Mouse (Mus musculus) hematopoietic stem cell, adult 5-6 weeks (primary cell): ENCODE data around the gene Nav2. TPM values are rescaled to one million over a fixed set of nuclear protein-coding genes. Genes with fewer than 3 reads are reported as not detected.

Experiments
- ATAC-seq, 2 experiments: fragments of 125-278 bp in 1 of 2; replicated peaks in 1 of 2; 2 replicates each; pipeline ENCODE4 v1.8.0; 2016 to 2017; ENCODE audit warnings: inconsistent platforms in 2 of 2, mild to moderate bottlenecking in 2 of 2, moderate number of reproducible peaks in 2 of 2, low read depth in 1 of 2, moderate TSS enrichment in 1 of 2; ENCODE audit not compliant: low FRiP score in 2 of 2, poor library complexity in 2 of 2, severe bottlenecking in 2 of 2, insufficient read depth in 1 of 2, low TSS enrichment in 1 of 2
- total RNA-seq: library from RNA; stranded (forward); fragments of 172-1452, 232-1000 nt; gene quantifications from 2 replicates; pipeline ENCODE4 v1.2.3, GENCODE M21; 2017

Nav2 gene
- total RNA-seq, 1 experiment from 2014 or later, result 7.4 TPM

DNA sequence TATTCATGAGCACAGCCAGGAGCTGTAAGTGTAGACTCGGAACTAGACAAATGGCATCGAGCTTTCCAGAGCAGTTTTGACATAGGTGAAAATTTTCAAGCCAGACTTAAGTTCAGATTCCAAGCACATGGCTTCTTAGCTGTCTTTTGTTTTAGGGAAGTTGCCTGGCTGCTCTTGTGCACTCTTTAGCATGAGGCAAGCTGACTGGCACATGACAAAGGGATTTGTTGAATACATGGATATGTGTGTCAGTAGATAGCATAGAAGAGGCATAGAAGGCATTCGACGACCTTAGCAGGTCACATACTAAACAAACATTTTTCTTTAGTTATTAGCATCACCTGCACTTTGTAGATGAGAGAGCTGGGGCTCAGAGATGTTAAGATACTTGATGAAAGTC is 53.4 kb downstream of the Nav2 start:
- ATAC-seq, result no peak

DNA sequence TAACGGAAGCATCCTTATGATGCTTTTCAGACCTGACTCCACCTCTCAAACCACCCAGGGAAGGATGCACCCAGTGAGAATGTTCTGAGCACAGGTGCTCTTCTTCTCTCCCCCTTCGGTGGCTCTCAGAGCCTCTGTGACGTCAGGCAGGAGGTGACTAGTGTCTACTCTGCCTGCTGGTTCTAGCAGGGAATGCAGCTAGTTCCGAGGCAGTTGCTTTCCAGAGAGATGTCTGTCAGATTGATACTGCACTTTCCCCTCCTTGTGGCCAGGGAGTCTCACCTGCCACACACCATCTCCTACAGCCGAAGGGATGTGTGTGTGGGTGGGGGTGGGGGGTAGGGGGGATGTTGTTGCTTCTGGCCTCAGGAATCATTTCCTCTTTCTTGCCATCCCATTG is 54.6 kb downstream of the Nav2 start:
- ATAC-seq, result no peak

DNA sequence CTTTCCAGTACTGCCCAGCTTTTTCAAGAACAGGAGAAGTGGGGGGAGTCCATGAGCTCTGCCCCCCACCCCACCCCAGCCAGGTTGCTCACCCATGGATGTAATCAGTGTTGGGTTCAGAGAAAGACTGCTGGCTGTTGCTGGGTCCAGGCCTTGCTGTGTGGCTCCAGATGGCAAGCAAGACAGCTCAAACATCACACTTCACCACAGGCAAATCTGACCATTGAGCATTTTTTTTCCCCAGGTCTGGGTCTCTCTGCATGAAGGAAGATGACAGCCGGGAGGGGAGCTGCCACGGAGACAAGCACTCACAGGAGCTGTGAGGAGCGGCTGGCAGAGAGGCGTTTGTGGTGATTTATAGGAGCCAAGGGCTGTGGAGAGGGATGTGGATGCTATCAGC is 55.0 kb downstream of the Nav2 start:
- ATAC-seq, result no peak

GRCm38 (mm10) chr7:48965796-48966512 is 57.4 kb downstream of the Nav2 start:
- ATAC-seq, result no peak

DNA sequence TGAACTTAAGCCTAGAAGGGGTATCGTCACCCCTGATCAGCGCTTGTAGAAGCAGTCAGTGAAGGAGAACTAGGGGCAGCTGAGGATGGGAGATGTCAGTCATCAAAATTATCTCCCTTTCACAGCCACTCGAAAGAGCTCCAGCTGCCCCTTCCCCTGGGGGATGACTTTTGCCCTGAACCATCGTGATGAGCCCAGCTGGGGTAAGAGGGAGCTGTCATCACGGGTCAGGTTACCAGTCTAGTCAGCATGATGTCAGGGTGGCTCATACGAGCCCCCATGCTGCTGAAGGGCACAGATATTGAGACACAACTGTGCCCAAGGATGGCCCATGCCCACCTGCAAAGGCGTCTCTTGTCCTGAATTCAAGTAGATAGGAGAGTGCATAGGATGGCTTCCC is 72.5 kb downstream of the Nav2 start:
- ATAC-seq, result no peak

- ATAC-seq, result no peak
Observed at GRCm38 (mm10) chr7:48981814-48982213, 73.3 kb downstream of the Nav2 start.

GRCm38 (mm10) chr7:48982573-48982972 is 74.1 kb downstream of the Nav2 start:
- ATAC-seq, result no peak

- ATAC-seq, result peak in 1 of 2 experiments; percentile 52; a peak in 1 of 4 replicates
Observed at GRCm38 (mm10) chr7:48991911-48992552, 83.5 kb downstream of the Nav2 start.

DNA sequence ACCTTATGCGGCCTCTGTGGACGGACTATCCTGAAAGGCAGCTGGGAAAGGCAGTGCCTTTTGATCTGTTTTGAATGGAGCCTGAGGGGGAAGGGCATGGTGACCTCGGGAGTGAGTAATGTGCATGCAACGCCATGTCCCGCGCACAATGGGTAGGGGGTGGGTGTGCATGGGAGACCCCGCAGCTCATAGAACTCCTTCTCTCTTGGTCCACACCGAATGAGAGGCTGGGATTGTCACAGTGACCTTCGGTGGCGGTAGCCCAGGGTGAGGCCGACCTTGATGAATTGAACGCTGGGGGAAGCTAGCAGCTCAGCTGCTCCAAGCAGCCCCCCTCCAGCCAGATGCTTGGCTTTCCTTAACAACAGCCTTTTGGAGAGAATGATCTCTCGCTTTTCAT is 86.7 kb downstream of the Nav2 start:
- no peak for ATAC-seq

- ATAC-seq, result no peak
Observed at GRCm38 (mm10) chr7:48995701-48996100, 87.2 kb downstream of the Nav2 start.

- ATAC-seq, result no peak
Observed at GRCm38 (mm10) chr7:48996829-48997228, 88.3 kb downstream of the Nav2 start.

DNA sequence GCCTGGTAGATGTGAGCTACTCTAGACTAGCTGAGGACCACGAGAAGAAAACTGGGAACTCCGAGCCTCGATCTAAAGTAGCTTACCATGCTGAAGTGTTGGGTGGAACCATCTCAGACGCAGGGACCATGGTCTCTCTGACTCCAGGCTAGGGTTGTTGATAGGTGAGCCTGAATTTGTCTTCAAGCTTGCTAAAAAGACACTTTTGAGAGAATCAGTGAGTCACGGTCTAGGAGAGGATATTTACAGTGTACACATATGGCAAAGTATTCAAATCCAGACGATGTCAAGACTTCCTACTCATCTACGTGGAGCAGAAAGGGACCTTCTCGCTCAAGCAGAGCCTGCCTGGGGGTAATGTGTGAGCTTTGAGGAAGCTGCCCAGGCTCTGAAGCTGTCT is 89.6 kb downstream of the Nav2 start:
- peak in 1 of 2 experiments; percentile 14; a peak in 1 of 4 replicates for ATAC-seq

GRCm38 (mm10) chr7:48998595-48998994 is 90.1 kb downstream of the Nav2 start:
- peak; percentile 92 to 94 for ATAC-seq

GRCm38 (mm10) chr7:49000816-49001215 is 92.3 kb downstream of the Nav2 start:
- ATAC-seq, result no peak

- ATAC-seq, result no peak
Observed at GRCm38 (mm10) chr7:49004402-49004801, 95.9 kb downstream of the Nav2 start.

DNA sequence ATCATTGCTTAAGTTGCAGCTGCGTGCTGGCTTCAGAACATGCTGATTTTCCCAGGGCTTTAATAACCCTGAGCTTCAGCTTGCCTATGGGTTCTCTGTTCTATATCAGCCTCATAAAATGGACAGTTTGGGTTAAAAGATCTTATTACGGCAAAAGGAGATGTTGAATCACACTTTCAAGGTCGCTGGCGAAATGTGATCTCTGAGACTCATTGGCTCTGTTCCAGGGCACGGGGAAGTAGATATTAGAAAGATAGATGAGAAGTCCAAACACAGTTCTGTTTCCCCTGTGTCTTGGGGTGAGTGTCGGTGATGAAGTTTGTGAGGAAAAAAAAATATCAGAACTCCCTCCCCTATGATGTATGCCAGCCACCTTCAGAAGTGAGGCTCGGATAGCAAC is 98.4 kb downstream of the Nav2 start:
- no peak for ATAC-seq

DNA sequence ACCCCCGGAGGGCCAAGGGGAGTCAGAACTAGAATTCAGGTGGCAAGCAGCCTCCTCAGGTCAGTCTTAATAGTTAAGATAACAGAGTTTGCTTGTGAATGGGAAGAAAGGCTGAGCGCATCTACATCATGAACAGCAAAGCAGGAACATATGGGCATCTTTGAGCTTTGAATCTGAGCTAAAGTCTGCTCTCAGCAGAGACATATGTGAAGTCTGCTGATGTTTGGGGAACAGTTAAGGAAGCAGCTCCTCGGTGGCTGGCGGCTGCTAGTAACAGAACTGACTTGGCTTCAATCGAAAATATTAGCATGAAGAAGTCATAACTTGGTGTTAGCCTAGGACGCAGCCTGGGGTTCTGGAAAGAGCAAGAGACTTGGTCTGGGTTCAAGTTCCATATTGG is 102.2 kb downstream of the Nav2 start:
- ATAC-seq, result no peak

DNA sequence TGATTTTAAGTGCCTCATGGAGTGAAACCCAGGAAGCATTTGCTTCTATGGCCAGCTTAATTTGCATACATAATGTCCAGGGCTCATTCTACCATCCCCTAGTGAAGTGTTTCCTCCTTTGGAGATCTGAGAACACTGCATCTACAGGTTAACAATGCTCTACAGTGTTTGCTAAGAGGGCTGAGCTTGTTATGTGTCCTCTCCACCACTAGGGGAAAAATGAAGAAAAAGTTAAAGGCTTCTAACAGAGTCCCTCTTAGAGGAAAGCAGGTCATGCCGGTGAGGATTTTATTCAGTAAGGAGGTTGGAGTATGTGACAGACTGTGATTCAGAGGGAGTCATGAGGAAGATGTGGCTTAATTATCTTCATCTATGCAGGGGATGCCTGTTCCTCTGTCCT is 103.5 kb downstream of the Nav2 start:
- peak in 1 of 2 experiments; percentile 36; a peak in 1 of 4 replicates for ATAC-seq

- ATAC-seq, result no peak
Observed at GRCm38 (mm10) chr7:49014480-49014879, 106.0 kb downstream of the Nav2 start.
